Mouse (Mus musculus) MEL (cell line): ENCODE measurements around the gene Gm17545. TPM values are rescaled to one million over a fixed set of nuclear protein-coding genes. Genes with fewer than 3 reads are reported as not detected.

Experiments used
- DNase-seq: peaks from one replicate; pipeline ENCODE4 v3.0.0; 2011; ENCODE audit warnings: low read depth, low spot score
- H3K27ac ChIP-seq: 2 replicates; pipeline ENCODE4 v1.5.1; 2012; ENCODE audit warnings: low read depth, mild to moderate bottlenecking, control low read depth, low read length, moderate library complexity; ENCODE audit not compliant: control insufficient read depth
- H3K27me3 ChIP-seq, 2 experiments: fragments of 150-350 bp in 1 of 2; sonication (generic) in 1 of 2; 2 replicates each; pipeline ENCODE4 v1.6.1; 2012; ENCODE audit warnings: low read length in 2 of 2, mild to moderate bottlenecking in 2 of 2, improper control_type of control experiment in 1 of 2, moderate library complexity in 1 of 2; ENCODE audit not compliant: insufficient read depth in 2 of 2, control insufficient read depth in 1 of 2
- H3K36me3 ChIP-seq, 2 experiments: 2 replicates each; pipeline ENCODE4 v1.6.1; 2012 to 2014; ENCODE audit warnings: low read length in 2 of 2, improper control_type of control experiment in 1 of 2, inconsistent platforms in 1 of 2, mild to moderate bottlenecking in 1 of 2; ENCODE audit not compliant: insufficient read depth in 2 of 2, control insufficient read depth in 1 of 2
- H3K4me1 ChIP-seq, 2 experiments: fragments of 150-350 bp in 1 of 2; sonication (generic) in 1 of 2; 2 replicates each; pipeline ENCODE4 v1.6.1; 2012; ENCODE audit warnings: low read length in 2 of 2, improper control_type of control experiment in 1 of 2, mild to moderate bottlenecking in 1 of 2; ENCODE audit not compliant: insufficient read depth in 2 of 2, control insufficient read depth in 1 of 2
- H3K4me3 ChIP-seq, 2 experiments: fragments of 150-350 bp in 1 of 2; sonication (generic) in 1 of 2; 2 replicates each; pipeline ENCODE4 v1.5.1; 2012; ENCODE audit warnings: low read depth in 2 of 2, low read length in 2 of 2, mild to moderate bottlenecking in 2 of 2, moderate library complexity in 2 of 2, control low read depth in 1 of 2, improper control_type of control experiment in 1 of 2; ENCODE audit not compliant: control insufficient read depth in 1 of 2, insufficient read depth in 1 of 2
- H3K79me2 ChIP-seq: 2 replicates; pipeline ENCODE4 v1.6.1; 2012; ENCODE audit warnings: mild to moderate bottlenecking, low read length, moderate library complexity; ENCODE audit not compliant: control insufficient read depth, poor library complexity, insufficient read depth
- H3K9ac ChIP-seq: 2 replicates; pipeline ENCODE4 v1.6.1; 2012; ENCODE audit warnings: low read depth, mild to moderate bottlenecking, control low read depth, low read length, moderate library complexity; ENCODE audit not compliant: control insufficient read depth, poor library complexity, severe bottlenecking
- H3K9me3 ChIP-seq: fragments of 150-350 bp; sonication (generic); replicated peaks from 2 replicates; pipeline ENCODE4 v1.6.1; 2012; ENCODE audit warnings: mild to moderate bottlenecking, low read length, improper control_type of control experiment, moderate library complexity; ENCODE audit not compliant: insufficient read depth
- BHLHE40 ChIP-seq: IDR thresholded peaks from 2 replicates; pipeline ENCODE4 v1.6.1; 2012; ENCODE audit warnings: low read depth, mild to moderate bottlenecking, inconsistent platforms, low read length, improper control_type of control experiment, borderline replicate concordance
- CHD1 ChIP-seq: IDR thresholded peaks from 2 replicates; pipeline ENCODE4 v1.6.1; 2012; ENCODE audit warnings: low read depth, mild to moderate bottlenecking, inconsistent platforms, low read length, improper control_type of control experiment
- CTCF ChIP-seq, 3 experiments: IDR thresholded peaks in 2 of 3; conservative IDR thresholded peaks in 1 of 3; 2 replicates each; pipeline ENCODE4 v1.5.1; 2011 to 2012; ENCODE audit warnings: low read length in 3 of 3, low read depth in 2 of 3, mild to moderate bottlenecking in 2 of 3, improper control_type of control experiment in 1 of 3, inconsistent platforms in 1 of 3, mixed read lengths in 1 of 3, moderate library complexity in 1 of 3; ENCODE audit not compliant: control insufficient read depth in 1 of 3, insufficient read depth in 1 of 3, poor library complexity in 1 of 3, severe bottlenecking in 1 of 3
- E2F4 ChIP-seq: IDR thresholded peaks from 2 replicates; pipeline ENCODE4 v1.6.1; 2011; ENCODE audit warnings: low read depth, low read length, improper control_type of control experiment, borderline replicate concordance
- ELF1 ChIP-seq: IDR thresholded peaks from 2 replicates; pipeline ENCODE4 v1.6.1; 2014; ENCODE audit warnings: low read depth, mild to moderate bottlenecking, inconsistent platforms, low read length, improper control_type of control experiment, moderate library complexity
- EP300 ChIP-seq, 2 experiments: IDR thresholded peaks; 2 replicates each; pipeline ENCODE4 v1.6.1; 2011; ENCODE audit warnings: improper control_type of control experiment in 2 of 2, low read length in 2 of 2, low read depth in 1 of 2, mild to moderate bottlenecking in 1 of 2
- GABPA ChIP-seq: IDR thresholded peaks from 2 replicates; pipeline ENCODE4 v1.6.1; 2012; ENCODE audit warnings: low read depth, mild to moderate bottlenecking, inconsistent platforms, low read length, improper control_type of control experiment, moderate library complexity
- GATA1 ChIP-seq: IDR thresholded peaks from 2 replicates; pipeline ENCODE4 v1.6.1; 2011; ENCODE audit warnings: low read depth, low read length, improper control_type of control experiment
- MAFK ChIP-seq: IDR thresholded peaks from 2 replicates; pipeline ENCODE4 v1.6.1; 2011; ENCODE audit warnings: low read depth, mild to moderate bottlenecking, low read length, improper control_type of control experiment, borderline replicate concordance
- MXI1 ChIP-seq: IDR thresholded peaks from 2 replicates; pipeline ENCODE4 v1.6.1; 2011; ENCODE audit warnings: mild to moderate bottlenecking, low read depth, low read length, improper control_type of control experiment
- MYB ChIP-seq: IDR thresholded peaks from 2 replicates; pipeline ENCODE4 v1.6.1; 2011; ENCODE audit warnings: mild to moderate bottlenecking, low read depth, low read length, improper control_type of control experiment
- POLR2A ChIP-seq, 2 experiments: IDR thresholded peaks; 2 replicates each; pipeline ENCODE4 v1.6.1; 2011 to 2012; ENCODE audit warnings: low read length in 2 of 2, mild to moderate bottlenecking in 2 of 2, control low read depth in 1 of 2, improper control_type of control experiment in 1 of 2, low read depth in 1 of 2, moderate library complexity in 1 of 2; ENCODE audit not compliant: control insufficient read depth in 1 of 2, insufficient read depth in 1 of 2, poor library complexity in 1 of 2
- SIN3A ChIP-seq: IDR thresholded peaks from 2 replicates; pipeline ENCODE4 v1.6.1; 2012; ENCODE audit warnings: low read length, improper control_type of control experiment, inconsistent platforms
- SMC3 ChIP-seq: IDR thresholded peaks from 2 replicates; pipeline ENCODE4 v1.6.1; 2011; ENCODE audit warnings: low read depth, low read length, improper control_type of control experiment
- TAL1 ChIP-seq: IDR thresholded peaks from 2 replicates; pipeline ENCODE4 v1.6.1; 2012; ENCODE audit warnings: mild to moderate bottlenecking, inconsistent platforms, low read length, moderate library complexity, mixed read lengths
- TCF12 ChIP-seq: IDR thresholded peaks from 2 replicates; pipeline ENCODE4 v1.6.1; 2014; ENCODE audit warnings: low read depth, mild to moderate bottlenecking, inconsistent platforms, low read length, improper control_type of control experiment, moderate library complexity
- UBTF ChIP-seq: IDR thresholded peaks from 2 replicates; pipeline ENCODE4 v1.6.1; 2012; ENCODE audit warnings: low read depth, mild to moderate bottlenecking, inconsistent platforms, low read length, improper control_type of control experiment, moderate library complexity, borderline replicate concordance; ENCODE audit not compliant: insufficient read depth
- ZNF384 ChIP-seq: IDR thresholded peaks from 2 replicates; pipeline ENCODE4 v1.6.1; 2012; ENCODE audit warnings: low read depth, mild to moderate bottlenecking, inconsistent platforms, low read length, improper control_type of control experiment
- polyA plus RNA-seq, 2 experiments: library from polyadenylated mRNA; stranded (reverse) in 1 of 2; unstranded in 1 of 2; fragments of >175 nt in 1 of 2; fragments of >200 nt in 1 of 2; gene quantifications; 2 replicates each; pipeline versions ENCODE4 v1.2.1 to v1.2.4; 2012; ENCODE audit warnings: low replicate concordance in 2 of 2, low read depth in 1 of 2; ENCODE audit not compliant: insufficient read length in 2 of 2, insufficient read depth in 1 of 2, missing spikeins in 1 of 2
- total RNA-seq: library from RNA; depleted of rRNA; stranded (reverse); fragments of 300-350 nt; gene quantifications from 2 replicates; pipeline ENCODE4 v1.2.3, GENCODE M21; 2012

Gene Gm17545
- total and polyA plus RNA-seq, 3 experiments, result not detected

GRCm38 (mm10) chr9:22476265-22476664, 22.2 kb downstream of the Gm17545 start:
- Histone ChIP-seq H3K27ac (no peak overlapping the region), H3K36me3 (peaks cover 0 to 8% of the 10 kb centered on the region in 2 experiments; a peak in 2 of 4 replicates), H3K9ac (peak overlapping the region; percentile 62), H3K79me2 (no peaks in the 10 kb centered on the region; the same call in 1 of the 2 replicates), H3K4me1 (peaks cover 5% of the 10 kb centered on the region in 2 experiments; a peak in 3 of 4 replicates), H3K4me3 (peak overlapping the region; percentile 60 to 70), H3K9me3 (no peaks in the 10 kb centered on the region), H3K27me3 (no peaks in the 10 kb centered on the region)
- DNase-seq, result peak; percentile 83
- TF ChIP-seq GATA1 (peak; percentile 50; the same call in 1 of the 2 replicates), SIN3A (no peak), ZNF384 (no peak)
- TF ChIP-seq, all 39 proteins: peak for 1

- peaks cover 5% of the 10 kb centered on the region in 2 experiments; a peak in 3 of 4 replicates for H3K4me1 ChIP-seq
- DNase-seq, result no peak
- H3K9ac ChIP-seq, result no peak overlapping the region
- no peaks in the 10 kb centered on the region; the same call in 1 of the 2 replicates for H3K79me2 ChIP-seq
- no peaks in the 10 kb centered on the region for H3K27me3 ChIP-seq
- H3K9me3 ChIP-seq, result no peaks in the 10 kb centered on the region
- TF ChIP-seq GABPA (no peak), SMC3 (no peak), MXI1 (no peak), EP300 (IDR thresholded peaks at IDR 0.05; ENCODE audit: low read depth in 1 of 2, low read length in 2 of 2) (no peak), MYB (no peak), CTCF (IDR thresholded peaks at IDR 0.05 in 2 of 3, conservative IDR thresholded peaks at IDR 0.05 in 1 of 3; ENCODE audit: control insufficient read depth in 1 of 3, insufficient read depth in 1 of 3, low read depth in 2 of 3, low read length in 3 of 3, poor library complexity in 1 of 3, severe bottlenecking in 1 of 3) (no peak), BHLHE40 (no peak), UBTF (no peak), MAFK (no peak), E2F4 (no peak), TCF12 (no peak), ELF1 (no peak), POLR2A (IDR thresholded peaks at IDR 0.05; ENCODE audit: control insufficient read depth in 1 of 2, insufficient read depth in 1 of 2, low read depth in 1 of 2, low read length in 2 of 2, poor library complexity in 1 of 2) (no peak), TAL1 (no peak), CHD1 (no peak)
- H3K4me3 ChIP-seq, result no peak overlapping the region
- H3K27ac ChIP-seq, result no peak overlapping the region
- peaks cover 0 to 8% of the 10 kb centered on the region in 2 experiments; a peak in 2 of 4 replicates for H3K36me3 ChIP-seq
Observed at GRCm38 (mm10) chr9:22478946-22479345, 24.9 kb downstream of the Gm17545 start.
